Mouse (Mus musculus): ENCODE results near the gene Vps52.

Vps52 gene

DNA sequence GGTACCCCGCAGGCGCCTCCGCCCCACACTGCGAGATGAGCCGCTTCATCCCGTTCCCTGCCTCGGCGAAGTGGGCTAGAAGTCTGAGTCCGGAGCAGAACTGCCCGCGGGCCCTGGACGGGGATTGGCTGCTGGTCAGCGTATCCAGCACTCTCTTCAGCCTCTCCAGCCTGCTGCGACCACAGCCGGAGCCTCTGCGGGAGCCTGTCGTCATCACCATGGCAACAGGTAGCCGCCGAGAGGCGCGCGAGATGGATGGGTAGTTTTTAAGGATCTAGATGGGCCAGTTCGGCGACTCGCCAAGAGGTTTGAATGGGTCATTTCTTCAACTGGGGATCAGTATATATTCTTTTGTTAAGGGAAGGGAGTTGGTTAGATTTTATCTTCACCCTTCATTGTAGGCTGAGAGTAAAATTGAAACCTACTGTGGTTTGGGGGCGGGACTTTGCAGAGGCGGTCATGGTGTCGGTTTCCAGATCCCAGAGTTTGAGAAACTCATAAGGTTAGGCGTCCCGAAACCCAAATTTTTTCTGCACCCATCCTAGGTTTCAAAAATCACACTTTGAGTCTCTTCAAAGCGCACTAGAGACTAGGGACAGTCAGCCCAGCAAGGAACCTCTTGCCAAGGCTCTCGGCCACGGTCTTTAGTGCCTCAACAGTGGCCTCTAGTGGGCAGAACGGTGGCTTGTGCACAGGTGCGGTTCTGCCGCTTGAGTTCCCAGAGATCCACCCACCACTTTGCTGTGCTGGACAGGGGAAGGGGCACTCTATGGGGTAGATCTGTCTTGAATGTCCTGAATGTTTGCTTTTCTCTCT lies 35.1 kb upstream of the Vps52 start:
- peak; percentile 84 for DNase-seq (ENCODE audit: low spot score)

DNA sequence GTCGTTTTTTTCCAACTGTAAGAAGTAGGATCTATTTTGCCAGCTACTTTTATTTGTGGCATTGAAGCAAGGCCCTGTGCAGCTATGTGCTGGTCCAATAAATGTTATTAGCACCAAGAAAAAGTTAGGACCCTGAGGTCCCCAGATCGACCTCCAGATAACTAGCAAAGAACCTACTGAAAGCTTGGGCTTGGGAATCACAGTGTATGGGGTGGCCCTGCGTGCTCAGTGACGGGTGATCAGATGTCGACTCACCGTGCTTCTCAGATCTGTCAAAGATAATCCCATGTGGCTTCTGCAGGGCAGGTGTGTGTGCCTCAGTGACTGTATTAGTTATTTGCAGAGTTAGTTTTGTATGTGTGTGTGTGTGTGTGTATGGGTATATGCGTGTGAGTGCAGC lies 34.3 kb upstream of the Vps52 start:
- no peak for DNase-seq (ENCODE audit: low spot score)

DNA sequence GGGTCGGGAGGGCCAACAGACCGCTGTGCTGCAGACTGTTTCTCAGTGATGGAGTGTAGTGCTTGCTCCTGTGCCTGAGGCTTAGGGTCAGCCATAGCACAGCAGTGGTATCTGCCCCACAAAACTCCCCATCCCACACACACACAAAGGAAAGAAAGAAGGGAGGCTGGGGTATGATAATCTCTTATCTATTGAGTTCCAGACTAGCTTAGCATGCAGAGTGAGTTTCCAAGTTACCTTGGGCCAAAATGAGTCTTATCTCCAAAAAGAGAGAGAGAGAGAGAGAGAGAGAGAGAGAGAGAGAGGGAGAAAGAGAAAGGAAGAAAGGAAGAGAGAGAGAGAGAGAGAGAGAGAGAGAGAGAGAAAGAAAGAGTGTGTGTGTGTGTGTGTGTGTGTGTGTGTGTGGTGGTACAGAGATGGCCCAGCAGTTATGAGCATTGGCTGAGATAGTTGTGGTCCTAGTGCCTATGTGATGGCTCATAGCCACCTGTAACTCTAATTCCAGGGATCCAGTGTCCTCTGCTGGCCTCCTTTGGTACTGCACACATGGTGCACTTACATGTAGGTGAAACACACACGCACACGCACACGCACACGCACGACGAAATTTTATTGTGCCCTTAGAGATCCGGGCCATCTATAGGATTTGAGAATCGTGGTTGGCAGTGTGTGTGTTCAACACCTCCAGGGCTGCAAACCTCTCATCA lies 30.9 kb upstream of the Vps52 start:
- DNase-seq (ENCODE audit: low spot score) = peak; percentile 73

DNA sequence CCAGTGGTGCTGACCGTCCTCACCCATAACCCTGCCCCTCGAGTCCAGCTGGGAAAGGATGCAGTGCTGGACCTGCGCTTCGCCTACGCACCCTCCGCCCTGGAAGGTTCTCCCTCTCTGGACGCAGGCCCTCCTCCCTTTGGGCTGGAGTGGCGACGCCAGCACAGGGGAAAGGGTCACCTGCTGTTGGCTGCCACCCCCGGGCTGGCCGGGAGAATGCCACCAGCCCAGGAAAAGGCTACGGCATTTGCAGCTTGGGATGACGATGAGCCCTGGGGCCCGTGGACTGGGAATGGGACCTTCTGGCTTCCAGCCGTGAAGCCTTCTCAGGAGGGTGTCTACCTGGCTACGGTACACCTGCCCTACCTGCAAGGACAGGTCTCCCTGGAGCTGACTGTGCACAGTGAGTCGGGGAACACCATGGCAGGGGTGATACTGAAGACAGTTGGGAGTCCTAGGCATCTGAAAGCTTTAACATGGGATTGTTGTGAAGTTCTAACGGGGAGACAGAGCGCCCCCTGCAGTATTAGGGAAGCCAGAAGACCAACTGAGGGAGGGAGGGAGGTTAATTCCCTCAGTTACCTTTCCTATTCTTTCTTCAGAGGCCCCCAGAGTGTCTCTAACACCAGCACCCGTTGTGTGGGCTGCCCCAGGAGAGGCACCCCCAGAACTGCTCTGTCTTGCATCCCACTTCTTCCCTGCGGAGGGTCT lies 30.1 kb upstream of the Vps52 start:
- DNase-seq (ENCODE audit: low spot score) = no peak

GRCm38 (mm10) chr17:33926207-33926932 lies 29.2 kb upstream of the Vps52 start:
- DNase-seq (ENCODE audit: low spot score) = no peak

- DNase-seq (ENCODE audit: low spot score) = no peak
Measured at GRCm38 (mm10) chr17:33928251-33928947, 27.2 kb upstream of the Vps52 start.

- peak; percentile 94 for DNase-seq (ENCODE audit: low spot score)
Measured at GRCm38 (mm10) chr17:33929371-33930279, 26.0 kb upstream of the Vps52 start, which contains the start of gene Rgl2. Gene Rgl2 (plus strand): TSS chr17:33929543.

DNA sequence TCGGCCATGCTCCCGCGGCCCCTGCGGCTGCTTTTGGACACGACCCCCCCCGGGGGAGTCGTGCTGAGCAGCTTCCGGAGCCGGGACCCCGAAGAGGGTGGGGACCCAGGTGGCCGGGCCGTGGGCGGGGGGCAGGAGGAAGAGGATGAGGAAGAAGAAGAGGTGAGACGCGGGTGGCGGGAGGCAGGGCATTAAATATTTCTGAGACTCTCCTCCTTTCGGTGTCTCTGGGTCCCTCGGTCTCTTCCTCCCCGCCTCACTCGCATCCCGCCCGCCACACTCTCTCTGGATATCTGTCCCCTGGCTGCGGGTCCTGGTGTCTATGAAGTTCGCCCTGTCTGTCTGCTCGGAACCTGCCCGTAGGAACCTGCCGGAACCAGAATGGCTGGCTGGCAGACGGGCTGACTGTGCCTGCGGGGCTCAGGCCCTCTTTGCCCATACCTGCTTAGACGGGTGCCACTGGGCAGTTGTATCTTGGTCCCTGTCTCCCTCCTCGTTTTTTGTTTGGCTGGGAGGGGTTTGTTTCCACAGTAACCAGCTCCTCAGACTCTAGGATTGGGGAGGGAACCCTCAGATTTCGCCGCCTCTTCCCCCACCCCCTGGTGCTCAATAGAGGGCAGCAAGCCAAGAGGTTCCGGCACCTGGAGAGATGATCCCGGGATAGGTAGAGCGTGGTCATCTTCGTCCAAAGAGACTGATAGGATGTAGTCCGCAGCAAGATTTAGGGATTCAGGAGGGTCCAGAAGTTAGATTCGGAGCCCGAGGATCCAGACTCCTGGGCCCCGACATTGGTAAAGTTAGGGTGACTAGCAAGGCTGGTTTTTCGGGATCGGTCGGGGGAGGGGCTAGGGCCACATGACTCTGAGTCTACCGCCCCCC lies 25.1 kb upstream of the Vps52 start:
- DNase-seq (ENCODE audit: low spot score) = peak; percentile 57

DNA sequence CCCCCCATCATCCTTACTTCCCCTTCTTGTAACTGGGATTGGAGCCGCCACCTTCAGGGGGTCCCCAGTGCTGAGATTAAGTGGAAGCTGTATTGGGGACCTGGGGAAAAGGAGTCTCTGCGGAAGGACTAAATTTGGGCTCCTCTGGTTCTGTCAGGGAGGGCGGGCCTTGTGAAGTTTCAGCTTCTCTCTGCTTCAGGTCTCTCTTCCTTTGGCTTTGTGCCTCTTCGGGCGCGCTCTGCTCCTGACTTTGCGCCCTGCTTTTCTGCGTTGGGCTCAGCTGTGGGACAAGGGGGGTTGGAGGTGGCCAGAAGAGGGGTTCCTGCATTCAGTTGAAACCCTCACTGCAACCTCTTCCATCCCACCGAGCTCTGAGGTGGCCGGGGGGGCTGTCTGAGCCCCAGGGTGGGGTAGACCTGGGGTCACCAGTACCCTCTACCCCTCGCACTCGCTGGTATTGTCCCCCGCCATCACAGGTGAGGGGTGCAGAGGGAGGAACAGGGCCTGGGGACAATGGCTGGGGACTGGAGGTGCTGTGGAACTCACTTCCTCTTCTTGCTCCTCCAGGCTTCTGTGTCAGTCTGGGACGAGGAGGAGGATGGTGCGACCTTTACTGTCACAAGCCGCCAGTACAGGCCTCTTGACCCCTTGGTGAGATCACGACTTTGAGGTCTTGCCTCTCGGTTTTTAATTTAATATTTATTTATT lies 24.3 kb upstream of the Vps52 start:
- DNase-seq (ENCODE audit: low spot score) = peak; percentile 46

DNA sequence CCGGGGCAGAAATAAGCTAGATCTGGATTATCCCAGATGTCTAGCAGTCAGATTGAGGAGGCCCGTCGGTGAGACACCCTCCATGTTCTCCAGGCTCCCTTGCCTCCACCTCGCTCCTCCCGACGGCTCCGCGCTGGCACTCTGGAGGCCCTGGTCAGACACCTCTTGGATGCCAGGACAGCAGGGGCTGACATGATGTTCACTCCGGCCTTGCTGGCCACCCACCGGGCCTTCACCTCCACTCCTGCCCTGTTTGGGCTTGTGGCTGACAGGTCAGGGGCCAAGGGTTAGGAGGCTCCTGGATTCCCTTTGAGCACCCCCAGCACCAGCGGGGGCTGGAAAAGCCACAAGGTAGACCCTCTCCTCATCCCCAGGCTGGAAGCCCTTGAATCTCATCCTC lies 23.7 kb upstream of the Vps52 start:
- DNase-seq (ENCODE audit: low spot score) = no peak

DNA sequence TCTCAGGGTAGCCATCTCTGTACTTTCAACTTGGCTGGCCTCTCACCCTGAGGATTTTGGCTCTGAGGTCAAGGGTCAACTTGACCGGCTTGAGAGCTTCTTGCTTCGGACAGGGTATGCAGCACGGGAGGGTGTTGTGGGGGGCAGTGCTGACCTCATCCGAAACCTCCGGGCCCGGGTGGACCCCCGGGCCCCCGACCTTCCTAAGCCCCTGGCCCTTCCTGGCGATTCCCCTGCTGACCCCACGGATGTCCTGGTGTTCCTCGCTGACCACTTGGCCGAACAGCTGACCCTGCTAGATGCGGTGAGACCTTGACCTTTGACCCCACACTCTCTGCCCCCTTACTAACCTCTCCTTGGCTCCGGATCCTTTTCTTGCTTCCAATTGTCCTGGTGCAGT lies 23.2 kb upstream of the Vps52 start:
- DNase-seq (ENCODE audit: low spot score) = no peak

- DNase-seq (ENCODE audit: low spot score) = no peak
Measured at GRCm38 (mm10) chr17:33932970-33933369, 22.6 kb upstream of the Vps52 start.

DNA sequence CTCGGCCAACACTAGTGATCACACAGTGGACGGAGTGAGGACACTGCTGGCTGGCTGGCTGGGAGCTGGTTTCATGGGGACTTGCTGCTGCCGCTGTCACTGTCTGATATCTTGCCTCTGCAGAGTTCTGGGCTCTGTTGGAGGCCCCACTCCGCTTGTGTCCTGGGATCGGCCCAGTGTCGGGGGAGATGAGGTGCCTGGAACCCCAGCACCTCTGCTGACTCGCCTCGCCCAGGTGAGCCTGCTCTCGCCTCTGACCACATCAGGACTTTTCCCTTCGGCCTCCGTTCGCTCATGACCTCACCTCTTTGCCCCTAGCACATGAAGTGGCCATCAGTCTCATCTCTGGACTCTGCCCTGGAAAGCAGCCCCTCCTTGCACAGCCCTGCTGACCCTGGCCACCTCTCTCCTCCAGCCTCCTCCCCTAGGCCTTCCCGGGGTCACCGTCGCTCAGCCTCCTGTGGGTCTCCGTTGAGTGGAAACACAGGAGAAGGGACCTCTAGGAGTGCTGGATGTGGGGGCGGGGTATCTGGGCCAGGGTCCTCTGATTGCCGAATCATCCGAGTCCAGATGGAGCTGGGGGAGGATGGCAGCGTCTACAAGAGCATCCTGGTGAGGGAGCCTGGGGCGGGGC lies 20.1 kb upstream of the Vps52 start:
- no peak for DNase-seq (ENCODE audit: low spot score)

GRCm38 (mm10) chr17:33936993-33937392 lies 18.6 kb upstream of the Vps52 start:
- no peak for DNase-seq (ENCODE audit: low spot score)

- no peak for DNase-seq (ENCODE audit: low spot score)
Measured at GRCm38 (mm10) chr17:33938783-33939182, 16.8 kb upstream of the Vps52 start.

GRCm38 (mm10) chr17:33940206-33940805 lies 15.3 kb upstream of the Vps52 start, which contains the start of the genes Pfdn6 and Wdr46:
Gene Pfdn6 (minus strand): TSS chr17:33940343.
Gene Wdr46 (plus strand): TSS chr17:33940660.
- DNase-seq (ENCODE audit: low spot score) = peak; percentile 84

GRCm38 (mm10) chr17:33940981-33941380 lies 14.6 kb upstream of the Vps52 start:
- no peak for DNase-seq (ENCODE audit: low spot score)

DNA sequence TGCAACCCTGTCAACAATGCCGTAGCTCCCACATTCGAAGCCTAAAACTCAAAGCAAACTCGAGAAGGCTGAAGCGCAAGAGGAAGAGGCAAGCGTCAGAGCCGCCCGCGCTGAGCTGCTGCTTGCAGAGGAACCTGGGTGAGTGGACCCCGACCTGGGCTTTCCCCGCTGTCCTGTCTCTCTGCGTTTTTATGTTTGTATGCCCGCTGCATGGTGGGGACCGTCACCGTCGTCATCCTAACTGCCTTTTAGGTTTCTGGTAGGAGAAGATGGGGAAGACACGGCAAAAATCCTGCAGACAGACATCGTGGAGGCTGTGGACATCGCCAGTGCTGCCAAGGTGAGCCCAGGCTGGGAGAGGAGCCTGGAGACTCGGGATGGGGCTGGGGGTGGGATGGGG lies 14.2 kb upstream of the Vps52 start:
- no peak for DNase-seq (ENCODE audit: low spot score)
